Mouse (Mus musculus): Measurements from ENCODE around the gene Ptbp2. TPM values are rescaled to one million over a fixed set of nuclear protein-coding genes. Genes with fewer than 3 reads are reported as not detected.

Gene Ptbp2
- 53.7 and 92.0 TPM in 2 replicates for total RNA-seq (2015)
- total RNA-seq (2017): 44.4 and 55.0 TPM in 2 replicates

GRCm38 (mm10) chr3:119784366-119784765, at the start of gene Ptbp2:
Gene Ptbp2, minus strand, starts transcription at chr3:119784466.
- ATAC-seq (replicated peaks; ENCODE audit: poor library complexity): no peak

- ATAC-seq (replicated peaks; ENCODE audit: poor library complexity): no peak
Observed at GRCm38 (mm10) chr3:119814678-119815077, 30.4 kb upstream of the Ptbp2 start.

- ATAC-seq (replicated peaks; ENCODE audit: poor library complexity): peak; percentile 92
Observed at GRCm38 (mm10) chr3:119806123-119806522, 21.9 kb upstream of the Ptbp2 start.

- no peak for ATAC-seq (replicated peaks; ENCODE audit: poor library complexity)
Observed at GRCm38 (mm10) chr3:119794677-119795365, 10.6 kb upstream of the Ptbp2 start.

GRCm38 (mm10) chr3:119782946-119783701, 1.1 kb downstream of the Ptbp2 start:
- ATAC-seq (replicated peaks; ENCODE audit: poor library complexity): peak; percentile 67

GRCm38 (mm10) chr3:119782022-119782945, 2.0 kb downstream of the Ptbp2 start:
- peak; percentile 30 for ATAC-seq (replicated peaks; ENCODE audit: poor library complexity)

GRCm38 (mm10) chr3:119780876-119781275, 3.4 kb downstream of the Ptbp2 start:
- no peak for ATAC-seq (replicated peaks; ENCODE audit: poor library complexity)

- ATAC-seq (replicated peaks; ENCODE audit: poor library complexity): peak; percentile 53
Observed at GRCm38 (mm10) chr3:119779261-119779660, 5.0 kb downstream of the Ptbp2 start.

GRCm38 (mm10) chr3:119778431-119778830, 5.8 kb downstream of the Ptbp2 start:
- no peak for ATAC-seq (replicated peaks; ENCODE audit: poor library complexity)

GRCm38 (mm10) chr3:119776129-119776528, 8.1 kb downstream of the Ptbp2 start:
- no peak for ATAC-seq (replicated peaks; ENCODE audit: poor library complexity)

GRCm38 (mm10) chr3:119772789-119773188, 11.5 kb downstream of the Ptbp2 start:
- peak; percentile 66 for ATAC-seq (replicated peaks; ENCODE audit: poor library complexity)

GRCm38 (mm10) chr3:119763772-119764171, 20.5 kb downstream of the Ptbp2 start:
- peak; percentile 21 for ATAC-seq (replicated peaks; ENCODE audit: poor library complexity)

- peak; percentile 78 for ATAC-seq (replicated peaks; ENCODE audit: poor library complexity)
Observed at GRCm38 (mm10) chr3:119761732-119762131, 22.5 kb downstream of the Ptbp2 start.

GRCm38 (mm10) chr3:119753791-119754190, 30.5 kb downstream of the Ptbp2 start:
- ATAC-seq (replicated peaks; ENCODE audit: poor library complexity): no peak

GRCm38 (mm10) chr3:119749551-119750249, 34.6 kb downstream of the Ptbp2 start:
- ATAC-seq (replicated peaks; ENCODE audit: poor library complexity): peak; percentile 49

GRCm38 (mm10) chr3:119749140-119749539, 35.1 kb downstream of the Ptbp2 start:
- 0 out of 2 replicates have a peak, but pooled peaks have one; percentile 49 for ATAC-seq (replicated peaks; ENCODE audit: poor library complexity)

- ATAC-seq (replicated peaks; ENCODE audit: poor library complexity): peak; percentile 51
Observed at GRCm38 (mm10) chr3:119746656-119747055, 37.6 kb downstream of the Ptbp2 start.

GRCm38 (mm10) chr3:119745801-119746200, 38.5 kb downstream of the Ptbp2 start:
- no peak for ATAC-seq (replicated peaks; ENCODE audit: poor library complexity)

GRCm38 (mm10) chr3:119729863-119730262, 54.4 kb downstream of the Ptbp2 start:
- peak; percentile 54 for ATAC-seq (replicated peaks; ENCODE audit: poor library complexity)

GRCm38 (mm10) chr3:119712066-119712465, 72.2 kb downstream of the Ptbp2 start:
- no peak for ATAC-seq (replicated peaks; ENCODE audit: poor library complexity)
